Mouse (Mus musculus) stomach, embryonic 14.5 days (tissue): ENCODE data around the gene Cst6. TPM values are rescaled to one million over a fixed set of nuclear protein-coding genes. Genes with fewer than 3 reads are reported as not detected.

Experiments used
- ATAC-seq: fragments of 200-750 bp; cut with Nextera tagmentation; 2 replicates; pipeline ENCODE4 v1.8.0; 2017; ENCODE audit warnings: low read depth, moderate TSS enrichment; ENCODE audit not compliant: insufficient number of reproducible peaks, insufficient read depth, low FRiP score
- H3K27ac ChIP-seq: fragments of 300-500 bp; sonication (generic); 2 replicates; pipeline ENCODE4 v1.5.1; 2014; ENCODE audit warnings: mild to moderate bottlenecking, low read length, moderate library complexity, mixed read lengths
- H3K27me3 ChIP-seq: fragments of 300-500 bp; sonication (generic); 2 replicates; pipeline ENCODE4 v1.6.1; 2014; ENCODE audit warnings: low read length, control low read depth, mixed read lengths; ENCODE audit not compliant: control insufficient read depth, insufficient read depth
- H3K36me3 ChIP-seq: fragments of 300-500 bp; sonication (generic); 2 replicates; pipeline ENCODE4 v1.6.1; 2014; ENCODE audit warnings: mild to moderate bottlenecking, control low read depth, low read length, moderate library complexity, mixed read lengths; ENCODE audit not compliant: control insufficient read depth, insufficient read depth
- H3K4me1 ChIP-seq: fragments of 300-500 bp; sonication (generic); 2 replicates; pipeline ENCODE4 v1.6.1; 2014; ENCODE audit warnings: low read length, control low read depth, mixed read lengths; ENCODE audit not compliant: control insufficient read depth, insufficient read depth
- H3K4me2 ChIP-seq: fragments of 300-500 bp; sonication (generic); replicated peaks from 2 replicates; pipeline ENCODE4 v1.6.1; 2014; ENCODE audit warnings: low read depth, low read length, control low read depth
- H3K4me3 ChIP-seq: fragments of 300-500 bp; sonication (generic); 2 replicates; pipeline ENCODE4 v1.5.1; 2014; ENCODE audit warnings: low read depth, low read length, control low read depth
- H3K9ac ChIP-seq: fragments of 300-500 bp; sonication (generic); replicated peaks from 2 replicates; pipeline ENCODE4 v1.6.1; 2014; ENCODE audit warnings: low read depth, mild to moderate bottlenecking, control low read depth, low read length, moderate library complexity, mixed read lengths
- H3K9me3 ChIP-seq: fragments of 300-500 bp; sonication (generic); 2 replicates; pipeline ENCODE4 v1.6.1; 2016; ENCODE audit warnings: low read depth, low read length, control low read depth; ENCODE audit not compliant: control insufficient read depth
- WGBS: fragments of 180-500 bp; shearing (Covaris S2); extraction: QIAGEN DNeasy Blood & Tissue Kit; methylation state at CpG from one replicate; pipeline ENCODE4 v1.1.7; 2014; 5-methylcytosine and 5-hydroxymethylcytosine counted together
- polyA plus RNA-seq: library from polyadenylated mRNA; unstranded; fragments of >200 nt; fragmentation: Nextera tagmentation; extraction: Ambion mirVana; gene quantifications from 2 replicates; pipeline ENCODE4 v1.2.1, GENCODE M21; 2014

Gene Cst6
- polyA plus RNA-seq, 1 experiment from 2014 or later: 1.5 TPM

DNA sequence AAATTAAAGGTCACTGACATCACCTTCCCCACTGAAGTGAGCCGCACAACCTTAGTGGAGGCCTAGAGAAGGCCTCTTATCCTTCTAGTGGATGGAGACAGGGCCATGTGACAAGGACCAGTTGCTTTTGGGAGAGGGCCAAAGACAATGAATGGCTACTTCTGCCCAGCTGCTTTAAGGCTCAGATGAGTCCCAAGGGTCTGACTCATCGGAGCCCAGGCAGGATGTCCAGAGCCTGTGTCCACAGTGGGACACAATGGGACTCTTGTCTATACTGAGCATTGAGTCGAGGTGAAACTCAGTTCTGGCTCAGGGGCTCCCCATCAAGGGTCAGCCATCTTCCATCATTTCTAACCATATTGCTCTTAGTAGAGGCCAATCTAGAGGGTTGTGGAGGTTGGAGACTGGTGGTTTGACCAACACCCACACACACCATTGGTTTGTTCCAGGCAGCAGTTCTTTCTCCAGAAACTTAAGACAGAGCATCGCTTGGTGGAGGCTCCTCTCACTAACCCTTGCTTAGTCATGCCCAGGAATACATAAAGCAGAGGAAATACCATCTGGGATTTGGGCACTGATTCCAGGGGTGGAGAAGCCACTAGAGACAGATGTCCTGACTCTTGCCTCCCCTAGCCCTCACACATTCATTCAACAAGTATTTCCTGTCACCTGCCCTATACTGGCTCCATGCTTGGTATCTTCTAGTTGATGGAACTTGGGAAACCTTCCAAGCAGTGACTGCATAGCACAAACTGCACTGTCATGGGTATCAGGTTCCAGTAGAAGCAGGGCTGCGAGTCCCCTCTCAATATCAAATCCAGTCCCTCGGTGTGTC lies 3.9 kb downstream of the Cst6 start:
- 77% methylated on average over 6 of the region's 6 CpGs for WGBS
- Histone ChIP-seq H3K4me3 (no peak overlapping the region), H3K27me3 (no peaks in the 10 kb centered on the region), H3K4me2 (no peak overlapping the region), H3K9me3 (no peaks in the 10 kb centered on the region), H3K9ac (no peak overlapping the region), H3K36me3 (no peaks in the 10 kb centered on the region), H3K4me1 (peaks cover 6% of the 10 kb centered on the region; the same call in 1 of the 2 replicates), H3K27ac (no peak overlapping the region)
- ATAC-seq: no peak

DNA sequence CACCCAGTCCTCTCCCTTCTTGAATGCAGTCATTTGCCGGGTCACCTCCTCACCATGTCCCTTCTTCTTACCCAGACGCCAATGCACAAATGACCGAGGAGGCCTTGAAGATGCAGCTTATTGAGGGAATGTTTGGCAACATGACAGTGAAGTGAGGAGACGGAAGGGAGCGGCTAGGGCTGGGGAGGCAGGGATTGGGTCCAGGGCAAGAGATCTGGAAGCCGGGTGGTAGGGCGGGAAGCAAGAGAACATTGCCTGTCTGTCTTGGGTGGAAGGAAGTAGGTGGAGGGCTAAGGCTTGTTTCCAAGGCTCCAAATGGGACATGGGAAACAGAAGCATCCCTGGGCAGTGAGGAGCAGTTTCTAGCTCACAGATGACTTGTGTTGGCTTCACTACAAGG lies 8.0 kb downstream of the Cst6 start:
- no peaks in the 10 kb centered on the region for H3K36me3 ChIP-seq
- H3K27me3 ChIP-seq: no peaks in the 10 kb centered on the region
- no peak for ATAC-seq
- H3K4me2 ChIP-seq: no peak overlapping the region
- H3K27ac ChIP-seq: no peak overlapping the region
- no peaks in the 10 kb centered on the region for H3K4me1 ChIP-seq
- no peak overlapping the region for H3K4me3 ChIP-seq
- H3K9me3 ChIP-seq: no peaks in the 10 kb centered on the region
- H3K9ac ChIP-seq: no peak overlapping the region
- 87% methylated on average over 7 of the region's 7 CpGs for whole genome bisulfite sequencing

DNA sequence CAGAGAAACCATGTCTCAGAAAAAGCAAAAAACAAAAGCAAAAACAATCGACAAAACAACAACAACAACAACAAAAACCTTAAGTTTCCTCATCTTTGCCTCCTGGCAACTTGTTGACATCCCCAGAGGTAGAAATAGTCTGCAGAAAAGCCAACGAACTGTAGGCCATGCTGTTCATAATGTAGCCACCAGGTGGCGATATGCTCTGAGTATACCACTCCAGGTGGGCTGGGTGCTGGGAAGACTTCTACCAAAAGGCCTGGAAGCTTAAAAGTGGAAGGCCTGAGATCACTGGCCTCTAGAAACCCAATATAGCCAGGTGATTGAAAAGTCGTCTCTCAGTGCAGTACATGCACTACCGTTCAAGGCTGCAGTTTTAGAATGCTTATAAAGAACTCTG lies 11.4 kb downstream of the Cst6 start:
- no peak overlapping the region for H3K4me3 ChIP-seq
- H3K4me2 ChIP-seq: no peak overlapping the region
- no peaks in the 10 kb centered on the region for H3K9me3 ChIP-seq
- no peaks in the 10 kb centered on the region for H3K27me3 ChIP-seq
- H3K36me3 ChIP-seq: no peaks in the 10 kb centered on the region
- WGBS: 18% methylated on average over 5 of the region's 5 CpGs
- no peak overlapping the region for H3K9ac ChIP-seq
- H3K4me1 ChIP-seq: no peaks in the 10 kb centered on the region
- ATAC-seq: no peak
- no peak overlapping the region for H3K27ac ChIP-seq

DNA sequence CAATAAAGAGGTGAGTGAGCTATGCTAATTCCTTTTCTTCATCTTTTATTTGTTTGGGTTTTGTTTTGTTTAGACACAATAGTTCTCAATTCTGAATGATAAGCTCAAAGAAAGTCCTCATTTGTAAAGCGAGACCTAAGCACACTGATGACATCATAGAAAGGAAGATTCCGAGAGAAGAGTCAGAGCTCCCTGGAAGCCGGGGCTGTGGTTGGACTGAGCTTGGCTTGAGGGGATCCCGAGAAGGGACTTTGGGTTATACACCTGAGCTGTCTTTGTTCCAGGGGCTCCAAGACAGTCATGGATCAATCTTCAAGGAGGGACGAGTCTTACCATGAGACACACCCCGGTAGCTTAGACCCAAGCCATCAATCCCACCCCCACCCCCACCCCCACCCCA lies 13.9 kb downstream of the Cst6 start, which contains the start of gene Catsper1:
Gene Catsper1, plus strand, starts transcription at position 301 of the 400 bp plus-strand sequence.
- Histone ChIP-seq H3K4me3 (no peak within 1 kb of the TSS), H3K9ac (no peak within 1 kb of the TSS), H3K27me3 (no peaks in the 10 kb centered on the region), H3K4me2 (no peak within 1 kb of the TSS), H3K9me3 (no peaks in the 10 kb centered on the region), H3K27ac (no peak within 1 kb of the TSS), H3K4me1 (no peaks in the 10 kb centered on the region), H3K36me3 (no peaks in the 10 kb centered on the region)
- no peak for ATAC-seq
- 90% methylated on average over 6 of the region's 6 CpGs for WGBS

DNA sequence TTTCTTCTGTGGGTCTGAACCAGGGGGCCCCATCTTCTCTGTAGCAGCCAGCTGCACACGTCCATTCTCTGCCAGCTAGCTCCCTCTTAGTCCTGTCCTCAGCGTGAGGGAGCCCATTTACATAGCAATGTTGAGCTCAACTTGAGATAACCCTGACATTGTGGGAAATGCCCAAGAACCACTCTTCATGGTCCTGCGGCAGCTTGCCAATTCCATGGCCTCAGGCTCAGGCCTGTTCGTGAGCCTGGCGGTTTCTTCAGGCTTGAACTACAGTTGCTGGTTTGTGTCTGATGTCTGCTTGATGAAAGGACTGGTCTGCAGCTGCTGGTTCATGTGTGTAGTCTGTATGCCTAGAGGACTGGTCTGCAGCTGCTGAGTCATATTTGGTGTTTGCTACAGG lies 14.6 kb downstream of the Cst6 start:
- Histone ChIP-seq H3K27ac (no peak overlapping the region), H3K4me2 (no peak overlapping the region), H3K9ac (no peak overlapping the region), H3K4me1 (no peaks in the 10 kb centered on the region), H3K36me3 (no peaks in the 10 kb centered on the region), H3K27me3 (no peaks in the 10 kb centered on the region), H3K4me3 (no peak overlapping the region), H3K9me3 (no peaks in the 10 kb centered on the region)
- ATAC-seq: no peak
- 65% methylated on average over 5 of the region's 5 CpGs for WGBS

DNA sequence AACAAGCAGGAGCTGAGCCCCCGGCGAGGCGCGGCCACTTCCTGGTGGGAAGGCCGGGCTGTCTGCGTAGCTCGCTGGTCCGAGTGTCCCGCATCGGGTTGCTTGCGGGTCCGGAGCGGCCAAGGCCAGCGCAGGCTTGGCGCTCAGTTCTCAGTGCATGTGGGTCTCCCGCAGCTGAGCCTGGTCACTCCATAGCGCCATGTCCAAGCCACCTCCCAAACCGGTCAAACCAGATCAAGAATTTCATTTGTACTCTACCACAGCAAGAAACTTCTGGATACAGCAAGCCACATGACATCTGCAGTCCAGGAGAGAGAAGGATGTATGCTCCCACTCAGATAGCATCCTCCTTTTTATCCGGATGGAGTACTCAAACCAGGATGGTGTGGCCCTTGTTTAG lies 21.4 kb downstream of the Cst6 start:
- 0 out of 2 replicates have a peak, but pooled peaks cover 3% of the 10 kb centered on the region for H3K4me1 ChIP-seq
- WGBS: 68% methylated on average over 19 of the region's 19 CpGs
- no peak overlapping the region for H3K9ac ChIP-seq
- H3K4me2 ChIP-seq: no peak overlapping the region
- no peaks in the 10 kb centered on the region for H3K9me3 ChIP-seq
- H3K36me3 ChIP-seq: no peaks in the 10 kb centered on the region
- no peaks in the 10 kb centered on the region for H3K27me3 ChIP-seq
- H3K27ac ChIP-seq: no peak overlapping the region
- H3K4me3 ChIP-seq: no peak overlapping the region
- no peak for ATAC-seq

DNA sequence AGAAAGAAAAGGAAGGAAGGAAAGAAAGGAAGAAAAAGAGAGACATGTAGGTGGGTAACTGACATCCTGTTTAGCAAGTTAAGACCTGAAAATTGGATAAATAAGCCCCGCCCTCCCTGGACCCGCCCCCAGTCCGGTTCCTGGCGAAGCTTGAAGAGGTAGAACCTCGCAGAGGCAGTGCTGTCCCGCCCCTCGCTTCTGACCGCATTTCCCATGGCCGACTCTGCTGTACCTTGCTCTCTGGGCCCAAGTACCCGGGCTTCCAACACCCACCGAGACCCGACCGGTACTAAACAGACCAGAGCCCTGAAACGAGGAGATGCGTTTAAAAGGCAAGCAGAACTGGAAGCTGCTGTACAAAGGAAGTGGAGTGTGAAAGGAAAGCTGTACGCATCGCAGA lies 25.6 kb downstream of the Cst6 start:
- Histone ChIP-seq H3K27ac (no peak overlapping the region), H3K4me1 (0 out of 2 replicates have a peak, but pooled peaks cover 3% of the 10 kb centered on the region), H3K27me3 (no peaks in the 10 kb centered on the region), H3K9me3 (no peaks in the 10 kb centered on the region), H3K4me3 (no peak overlapping the region), H3K36me3 (no peaks in the 10 kb centered on the region), H3K4me2 (no peak overlapping the region), H3K9ac (no peak overlapping the region)
- ATAC-seq: no peak
- WGBS: 51% methylated on average over 17 of the region's 17 CpGs

DNA sequence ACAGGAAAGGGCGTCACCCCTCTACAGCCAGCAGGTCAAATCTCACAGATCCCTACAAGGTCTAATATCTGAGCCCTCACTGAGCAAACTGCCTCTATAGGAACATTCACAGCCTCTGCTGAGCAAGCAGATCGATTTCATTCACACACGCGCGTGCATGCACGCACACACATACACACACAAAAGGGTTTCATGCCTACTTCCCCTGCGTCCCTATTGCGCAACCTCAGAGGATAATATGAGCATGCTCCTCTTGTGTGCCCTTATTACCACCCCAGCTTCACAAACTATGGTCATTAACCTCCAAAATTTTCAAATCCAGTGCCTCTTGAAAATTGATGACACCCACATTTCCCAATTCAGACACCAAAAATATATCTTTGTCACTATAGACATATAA lies 36.2 kb downstream of the Cst6 start:
- no peaks in the 10 kb centered on the region for H3K27me3 ChIP-seq
- H3K36me3 ChIP-seq: no peaks in the 10 kb centered on the region
- H3K9me3 ChIP-seq: no peaks in the 10 kb centered on the region; the same call in 1 of the 2 replicates
- H3K4me2 ChIP-seq: no peak overlapping the region
- H3K9ac ChIP-seq: no peak overlapping the region
- 84% methylated on average over 8 of the region's 8 CpGs for WGBS
- ATAC-seq: no peak
- H3K4me3 ChIP-seq: no peak overlapping the region
- H3K4me1 ChIP-seq: no peaks in the 10 kb centered on the region
- H3K27ac ChIP-seq: no peak overlapping the region
